Mouse (Mus musculus): ENCODE measurements around the gene Il16.
A peak's percentile ranks its signal among the peaks of the same experiment; 100 is the strongest.

Il16 gene

DNA sequence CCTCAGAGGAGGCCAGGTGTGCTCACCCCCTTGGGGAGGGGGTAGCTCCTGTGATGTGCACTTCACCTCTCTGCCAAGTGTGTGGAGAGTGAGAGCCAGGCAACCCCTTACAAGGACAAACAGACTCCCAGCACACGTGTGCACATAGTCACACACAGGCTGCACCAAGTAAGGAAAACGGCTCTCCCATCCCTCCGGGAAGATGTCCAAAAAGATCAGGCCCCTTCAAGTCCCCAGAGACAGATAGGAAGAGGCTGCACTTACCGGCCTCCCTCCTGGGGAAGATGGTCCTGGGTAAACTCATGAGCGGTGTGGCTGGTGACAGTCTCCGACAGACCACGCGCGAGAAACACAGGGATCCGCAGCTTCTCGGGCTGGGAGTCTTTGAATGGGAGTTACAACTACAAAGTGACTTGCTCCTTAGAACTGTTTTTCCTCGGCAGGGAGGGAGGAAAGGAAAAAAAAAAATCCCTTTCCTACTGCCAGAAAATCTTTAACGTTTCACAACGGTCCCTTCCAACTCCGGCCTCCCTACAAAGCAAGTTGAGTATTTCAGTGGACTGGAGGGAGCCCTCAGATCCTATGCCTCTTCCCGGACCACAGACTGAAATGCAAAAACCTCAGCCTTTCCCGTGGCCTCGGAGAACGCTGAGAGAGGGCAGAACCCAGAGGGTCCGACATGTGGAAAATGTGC is at the start of gene Il16:
Gene Il16, minus strand, starts transcription at position 314 of the 694 bp plus-strand sequence.
- no peak for DNase-seq (ENCODE audit: low spot score in 2 of 2)

DNA sequence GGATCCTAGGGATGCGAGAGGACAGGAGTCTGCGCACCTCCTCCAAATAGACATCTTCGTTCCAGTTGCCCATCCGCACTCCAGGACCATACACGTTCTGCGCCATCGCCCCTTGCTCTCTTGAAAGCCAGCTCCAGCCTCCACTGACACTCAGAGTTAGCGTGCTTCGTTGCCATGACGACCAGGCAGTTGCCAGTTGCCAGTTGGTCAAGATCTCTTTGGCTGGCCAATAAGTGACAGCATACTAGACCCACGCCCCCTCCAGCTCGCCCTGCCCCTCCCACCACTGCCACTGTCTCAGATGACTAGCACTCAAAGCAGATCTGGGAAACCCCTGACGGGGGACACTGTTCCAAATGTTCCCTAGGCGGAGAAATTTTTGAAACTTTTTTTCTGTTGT is 49.2 kb upstream of the Il16 start, which contains the start of gene Cfap161:
Gene Cfap161, minus strand, starts transcription at position 176 of the 400 bp plus-strand sequence.
- DNase-seq (ENCODE audit: low spot score in 2 of 2), result peak; percentile 48 to 74

DNA sequence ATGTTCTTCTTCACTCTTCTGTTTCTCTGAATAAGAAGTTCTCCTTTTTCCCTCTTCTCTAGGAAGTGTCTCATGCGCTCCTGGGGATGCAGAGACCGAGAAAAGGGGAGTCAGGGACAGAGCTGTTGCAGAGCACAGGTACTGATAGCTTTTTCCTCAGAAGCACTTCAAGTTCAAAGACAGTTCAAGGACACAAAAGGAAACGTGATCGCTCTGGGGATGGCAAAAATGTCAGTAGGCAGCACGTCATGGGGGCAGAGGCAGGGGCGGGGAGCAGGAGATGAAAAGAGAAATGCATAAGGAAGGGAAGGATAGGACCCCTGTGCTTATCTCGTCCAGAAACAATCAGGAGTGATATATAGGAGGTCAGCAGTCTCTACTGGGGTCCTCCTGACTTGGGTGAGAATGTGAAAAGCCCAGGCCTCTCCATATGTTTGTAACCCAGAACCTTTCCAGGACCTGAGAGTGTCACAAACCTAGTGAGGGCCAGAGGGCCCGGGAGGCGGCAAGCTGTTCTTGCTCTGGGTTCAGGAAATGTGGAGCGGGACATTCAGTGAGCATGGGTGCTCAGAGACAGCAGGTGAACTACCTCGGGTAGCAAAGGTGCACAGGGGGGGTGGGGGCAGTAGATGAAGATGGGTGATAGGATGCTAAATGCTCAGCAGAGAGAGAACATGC is 48.6 kb upstream of the Il16 start:
- no peak for DNase-seq (ENCODE audit: low spot score in 2 of 2)

DNA sequence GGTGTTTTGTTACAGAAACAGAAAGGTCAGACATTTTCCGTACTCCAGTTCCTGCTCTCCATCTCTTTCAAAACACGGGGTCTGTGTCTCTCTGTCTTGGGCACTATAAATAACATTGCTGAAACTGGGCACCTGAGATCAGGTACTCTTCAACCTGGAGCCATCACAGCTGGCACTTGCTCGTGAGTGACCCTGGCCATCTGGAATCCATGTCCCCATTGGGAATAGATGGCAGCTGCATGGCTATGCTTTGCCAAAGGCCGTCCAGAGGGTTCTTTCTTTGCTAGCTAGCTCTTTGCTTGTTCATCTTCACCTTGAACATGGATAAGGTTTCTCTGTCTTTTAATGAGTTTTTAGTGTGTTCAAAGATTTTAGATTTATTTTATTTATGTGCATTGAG is 35.4 kb upstream of the Il16 start:
- DNase-seq (ENCODE audit: low spot score in 2 of 2), result no peak

DNA sequence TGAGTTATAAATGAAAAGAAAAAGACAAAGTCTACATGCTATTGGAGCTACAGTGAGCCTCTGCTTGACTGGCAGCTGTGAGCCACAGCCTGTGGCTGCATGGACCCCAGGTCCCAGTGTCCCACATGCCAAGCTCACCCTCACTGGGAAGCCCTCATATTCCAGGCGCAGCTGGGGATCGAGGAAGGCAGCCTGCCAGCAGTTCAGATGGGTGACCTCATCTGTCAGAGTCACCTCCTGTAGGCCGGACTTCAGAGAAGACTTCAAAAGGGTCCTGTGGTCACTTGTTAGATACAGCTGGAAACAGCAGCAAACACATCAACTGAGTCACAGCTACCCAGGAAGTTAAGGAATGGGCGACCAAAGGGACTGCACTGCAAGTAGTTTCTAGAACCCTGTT is 34.5 kb upstream of the Il16 start:
- no peak for DNase-seq (ENCODE audit: low spot score in 2 of 2)

DNA sequence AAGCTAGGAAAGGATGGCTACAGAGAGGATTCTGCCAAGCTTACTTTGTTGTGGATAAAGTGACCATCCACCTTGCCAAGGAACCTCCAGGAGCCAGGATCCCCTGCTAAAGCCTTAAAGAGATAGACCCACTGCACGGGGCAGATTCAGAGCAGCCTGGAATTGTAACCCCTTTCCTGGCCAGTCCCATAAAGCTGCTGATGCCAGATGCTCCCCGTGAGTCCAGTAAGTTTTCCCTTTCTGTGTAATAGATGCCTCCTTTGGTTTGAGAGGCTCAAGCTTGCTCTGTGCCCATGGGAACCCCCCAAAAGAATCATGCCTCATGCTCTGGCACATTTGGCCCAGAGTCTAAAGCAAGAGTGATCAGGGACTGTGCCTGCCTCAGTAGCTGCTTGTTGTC is 33.5 kb upstream of the Il16 start:
- DNase-seq (ENCODE audit: low spot score in 2 of 2), result no peak

DNA sequence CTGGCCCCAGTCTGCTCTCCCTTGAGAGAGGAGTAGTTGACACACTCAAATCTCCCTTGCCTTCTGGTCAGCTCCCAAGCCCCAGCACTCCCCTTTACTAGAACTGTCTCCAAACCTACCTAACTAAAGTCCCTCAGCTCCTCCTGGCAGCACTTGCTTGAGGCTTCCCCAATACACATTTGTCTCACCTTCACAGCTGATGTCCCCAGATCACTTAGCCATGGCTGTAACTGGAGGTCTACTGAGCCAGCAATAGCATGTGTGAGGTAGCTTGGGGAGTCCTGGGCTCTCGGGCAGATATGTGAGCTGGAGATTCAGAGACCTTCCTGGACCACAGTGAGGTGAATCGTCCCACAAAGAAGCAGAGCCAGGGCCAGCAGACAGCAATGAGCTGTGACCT is 33.0 kb upstream of the Il16 start:
- DNase-seq (ENCODE audit: low spot score in 2 of 2), result no peak

DNA sequence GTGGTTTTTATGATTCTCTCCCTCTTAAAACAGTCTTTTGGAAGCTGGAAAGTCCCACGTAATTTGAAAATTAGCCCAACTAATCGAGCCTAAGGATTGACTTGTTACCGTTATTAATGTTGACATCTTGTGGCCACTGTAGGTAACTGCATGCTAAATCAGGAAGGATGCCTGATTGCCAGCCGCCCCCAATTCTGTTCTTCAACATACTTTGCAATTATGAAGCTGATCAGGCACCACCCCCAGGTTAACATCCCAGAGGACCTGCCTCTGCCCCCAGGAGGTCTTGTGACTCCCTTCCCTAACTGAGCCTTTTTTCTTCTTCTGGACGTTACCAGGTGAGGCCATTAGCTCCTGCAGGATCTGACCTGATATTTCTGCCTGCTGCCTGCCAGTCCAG is 29.2 kb upstream of the Il16 start:
- DNase-seq (ENCODE audit: low spot score in 2 of 2), result peak in 1 of 2 experiments; percentile 32

DNA sequence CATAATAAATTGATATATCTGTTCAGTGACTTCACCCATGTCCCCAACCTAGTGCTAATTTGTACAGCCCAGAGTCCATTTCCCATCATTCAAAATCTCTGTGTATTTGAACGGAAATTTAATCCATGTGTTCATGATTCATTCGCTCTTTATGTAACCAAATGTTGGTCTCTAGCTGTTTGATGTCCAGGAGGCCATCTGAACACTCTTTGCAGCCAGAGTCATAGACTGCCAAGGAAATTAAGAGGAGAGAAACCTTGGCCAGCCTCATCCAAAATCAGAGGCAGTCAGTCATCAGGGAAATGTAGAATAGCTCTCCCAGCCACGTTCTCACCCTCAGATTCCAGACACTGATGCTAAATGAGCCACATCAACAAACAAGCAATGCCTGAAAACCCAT is 18.1 kb upstream of the Il16 start:
- no peak for DNase-seq (ENCODE audit: low spot score in 2 of 2)

DNA sequence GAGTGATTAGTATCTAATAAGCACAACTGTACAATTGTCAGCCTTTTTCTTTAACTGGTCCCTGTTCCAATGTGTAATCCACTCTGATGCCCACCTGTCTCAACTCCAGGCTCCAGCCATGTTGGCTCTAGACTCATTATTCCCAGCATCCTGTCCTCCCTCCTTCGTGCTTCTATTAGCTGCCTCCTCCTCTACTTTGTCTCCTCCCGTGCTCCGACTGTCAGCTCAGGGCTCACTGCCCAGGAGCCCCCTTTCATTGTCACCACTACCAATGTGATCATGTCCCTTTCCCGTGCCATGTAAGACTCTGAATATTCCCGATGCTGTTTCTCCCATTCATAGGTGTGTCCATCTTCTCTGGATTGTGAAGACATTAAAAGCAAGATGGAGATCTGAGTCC is 16.8 kb upstream of the Il16 start:
- no peak for DNase-seq (ENCODE audit: low spot score in 2 of 2)

DNA sequence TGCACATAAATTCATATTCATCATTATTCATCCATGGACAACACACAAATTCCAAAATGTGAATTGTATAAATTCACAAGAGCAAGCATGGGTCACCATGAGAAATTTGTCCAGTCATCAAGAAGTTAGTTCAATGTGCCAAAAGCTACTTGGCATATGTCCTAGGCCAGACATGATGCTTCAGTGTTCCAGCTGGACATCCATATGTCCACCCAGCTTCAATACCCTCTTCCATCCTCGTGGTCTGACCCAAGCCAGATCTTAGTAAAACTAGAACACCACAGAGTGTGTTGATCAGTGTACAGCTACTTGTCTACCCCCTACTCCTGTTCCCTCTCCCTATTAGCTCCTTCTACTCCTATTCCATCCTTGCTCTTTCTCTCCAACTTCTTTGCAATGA is 5.5 kb upstream of the Il16 start:
- no peak for DNase-seq (ENCODE audit: low spot score in 2 of 2)

DNA sequence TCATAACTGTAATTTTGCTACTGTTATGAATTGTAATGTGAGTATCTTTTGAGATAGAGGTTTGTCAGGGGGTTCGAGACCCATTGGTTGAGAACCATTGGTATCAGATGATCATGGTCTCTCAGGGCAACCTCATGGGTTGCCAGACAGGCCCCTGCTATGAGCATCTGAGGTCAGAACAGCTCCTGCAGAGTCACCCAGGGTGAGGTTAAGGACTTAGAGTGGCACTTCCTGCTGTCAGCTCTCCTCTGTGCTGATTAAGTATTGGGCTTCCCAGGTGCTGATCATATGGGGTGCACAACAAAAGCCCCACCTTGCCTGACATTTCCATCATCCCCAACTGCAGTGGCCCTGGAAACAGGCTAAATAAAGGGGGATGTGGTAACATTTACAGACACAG is 2.9 kb upstream of the Il16 start:
- DNase-seq (ENCODE audit: low spot score in 2 of 2), result no peak

DNA sequence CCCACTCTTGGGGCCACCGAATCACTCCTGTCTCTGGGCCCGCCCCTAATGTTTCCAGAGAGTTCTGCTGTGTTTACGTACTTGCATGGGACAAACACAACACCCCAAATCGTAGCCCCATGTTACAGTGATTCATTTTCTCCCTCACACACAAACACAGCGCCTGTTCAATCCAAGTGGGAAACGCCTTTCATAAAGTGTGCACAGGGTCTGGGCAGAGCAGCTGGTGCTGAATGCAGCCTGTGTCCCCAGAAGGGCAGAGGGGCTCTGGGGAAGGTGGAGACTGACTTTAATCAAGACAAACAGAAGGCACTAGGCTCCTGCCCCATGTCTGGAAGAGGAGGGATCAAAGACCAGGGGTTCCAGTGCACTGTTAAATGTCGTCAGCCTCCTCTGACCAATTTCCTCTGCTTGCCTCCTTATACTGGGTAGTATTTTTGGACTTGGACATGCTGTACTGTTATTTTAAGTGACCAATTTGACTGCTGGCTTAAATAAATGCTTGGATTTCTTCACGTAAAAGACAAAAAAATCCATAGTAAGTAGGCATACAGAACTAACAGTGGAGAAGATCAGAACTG is 671 bp upstream of the Il16 start:
- no peak for DNase-seq (ENCODE audit: low spot score in 2 of 2)

DNA sequence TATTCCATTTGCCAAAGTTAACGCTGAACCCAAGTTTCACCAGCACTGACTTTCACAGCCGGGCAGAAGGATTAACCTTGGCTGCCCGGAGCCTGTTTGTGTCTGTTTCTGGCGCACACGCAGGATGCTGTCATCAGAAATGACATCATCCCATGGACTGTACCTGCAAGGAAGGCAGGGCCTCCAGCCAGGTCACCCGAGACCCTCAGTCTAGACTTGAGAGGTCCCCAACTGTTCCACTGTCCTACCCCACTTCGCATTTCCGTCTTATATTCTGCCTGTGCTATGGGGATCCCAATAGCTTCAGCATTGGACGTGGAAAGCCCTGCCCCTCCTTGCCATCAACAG is 487 bp downstream of the Il16 start:
- no peak for DNase-seq (ENCODE audit: low spot score in 2 of 2)

DNA sequence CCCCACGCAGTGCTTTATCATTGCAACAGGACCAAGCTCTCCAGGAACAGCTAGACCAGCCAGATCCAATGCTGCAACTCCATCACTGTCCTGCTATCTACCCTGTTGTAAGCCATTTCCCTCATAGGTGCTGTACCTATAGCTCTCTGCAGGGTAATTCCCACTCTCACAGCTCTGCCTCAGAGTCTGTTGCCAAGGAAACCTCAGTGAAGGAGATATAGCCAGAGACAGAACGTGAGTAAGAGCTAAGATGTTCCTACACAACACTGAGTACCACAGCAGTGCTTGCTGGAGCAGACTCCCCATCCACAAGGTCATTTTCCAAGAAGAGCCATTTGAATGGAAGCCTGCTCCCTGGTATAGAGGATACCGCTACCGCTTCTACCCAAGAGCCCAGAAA is 1.3 kb downstream of the Il16 start:
- no peak for DNase-seq (ENCODE audit: low spot score in 2 of 2)

DNA sequence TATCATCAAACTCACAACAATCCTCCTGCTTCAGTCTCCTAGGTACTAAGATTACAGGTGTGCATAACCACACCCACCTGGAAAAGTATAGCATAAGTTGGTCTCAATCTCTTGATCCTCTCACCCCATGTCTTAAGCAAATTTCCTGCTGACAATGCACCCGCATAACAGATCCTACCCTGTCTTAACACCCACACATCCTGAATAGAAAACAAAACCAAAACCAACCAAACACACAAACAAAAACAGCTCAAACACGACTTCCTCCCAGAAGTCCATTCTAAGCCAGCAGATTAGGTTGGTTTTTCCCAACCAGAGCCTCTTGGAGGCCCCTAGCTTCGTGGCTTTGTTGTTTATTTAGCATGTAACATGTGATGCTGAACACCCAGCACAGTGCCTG is 2.8 kb downstream of the Il16 start:
- DNase-seq (ENCODE audit: low spot score in 2 of 2), result no peak

DNA sequence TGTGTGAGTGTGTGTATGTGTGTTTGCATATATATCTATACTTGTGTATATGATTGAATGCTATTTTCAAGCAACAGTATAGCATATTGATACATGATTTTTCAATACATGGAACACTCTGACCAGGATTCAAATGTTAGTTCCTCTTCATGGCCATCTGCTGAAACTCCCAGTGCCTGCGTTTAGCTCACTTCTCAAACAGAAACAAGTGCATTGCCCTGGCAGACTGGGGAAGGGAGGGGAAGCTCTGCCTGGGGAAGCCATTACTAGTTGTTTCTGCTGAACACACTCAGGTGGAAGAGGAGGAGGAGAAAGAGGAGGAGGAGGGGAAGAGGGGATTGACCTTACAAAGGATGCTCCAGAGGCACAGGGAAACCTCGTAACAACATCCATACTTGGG is 3.5 kb downstream of the Il16 start:
- no peak for DNase-seq (ENCODE audit: low spot score in 2 of 2)

DNA sequence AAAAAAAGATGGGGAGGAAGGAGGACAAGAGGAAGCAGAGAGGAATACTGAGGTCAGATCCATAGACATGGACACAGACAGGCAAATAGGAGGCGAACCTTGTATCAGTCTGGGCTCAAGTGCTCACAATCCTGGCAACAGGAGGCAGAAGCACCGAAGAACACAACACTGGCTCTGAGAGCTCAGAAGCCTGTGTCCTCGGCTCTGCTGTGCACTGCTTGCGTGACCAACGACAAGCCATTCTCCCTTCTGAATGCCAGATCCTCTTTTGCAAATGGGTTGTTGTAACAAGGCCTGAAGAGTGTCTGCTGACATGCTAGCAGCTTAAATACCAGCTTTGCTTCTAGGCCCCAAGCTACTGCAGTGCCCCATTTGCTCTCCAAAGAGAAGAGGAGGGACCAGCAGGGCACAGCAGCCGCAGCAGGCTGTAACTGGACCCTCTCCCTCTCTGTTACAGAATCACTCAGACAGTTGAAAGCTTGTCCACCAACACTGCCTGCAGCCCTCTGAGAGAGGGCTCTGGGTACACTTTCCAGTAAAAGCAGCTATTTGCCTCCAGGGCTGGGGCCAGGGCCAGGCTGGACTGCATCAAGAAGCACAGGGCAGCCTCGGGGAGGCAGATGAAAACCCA is 5.7 kb downstream of the Il16 start:
- no peak for DNase-seq (ENCODE audit: low spot score in 2 of 2)

DNA sequence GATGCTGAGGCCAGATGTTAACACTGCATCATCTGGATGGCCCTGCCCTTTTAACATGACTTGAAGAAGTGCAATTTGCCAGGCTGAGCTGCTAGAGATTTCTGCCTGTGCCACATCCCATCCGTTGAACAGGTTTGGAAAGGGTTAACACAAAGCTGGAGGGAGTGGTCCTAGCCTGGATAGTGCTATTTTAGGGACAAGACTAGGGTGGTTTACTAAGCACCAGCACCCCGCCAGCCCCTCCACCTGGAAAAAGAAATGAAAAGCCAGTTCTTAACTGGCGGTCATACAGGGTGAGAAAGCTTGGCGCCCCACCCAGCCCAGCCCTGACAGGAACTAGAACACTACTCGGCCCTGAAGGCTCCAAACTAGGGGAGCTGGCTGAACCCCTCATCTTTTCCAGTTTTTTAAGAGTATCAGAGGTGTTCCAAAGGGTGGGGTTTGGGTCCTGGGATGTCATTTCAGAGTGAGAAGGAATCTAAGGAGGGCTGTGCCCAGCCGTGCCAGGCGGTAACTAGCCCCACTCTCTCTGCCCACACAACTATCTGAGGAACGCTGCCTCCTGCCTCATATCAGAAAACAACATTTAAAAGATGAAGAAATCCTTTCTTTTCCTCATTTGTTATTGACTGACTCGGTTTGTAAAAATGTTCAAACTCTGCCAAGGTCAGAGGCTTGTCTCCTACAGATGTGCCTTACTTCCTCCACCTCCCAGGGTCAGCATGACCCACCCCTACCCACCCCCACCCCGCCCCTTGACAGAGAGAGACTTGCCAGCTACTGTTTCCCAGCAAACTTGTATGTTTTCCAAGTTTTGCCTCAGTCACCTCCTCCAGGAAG is 6.7 kb downstream of the Il16 start:
- DNase-seq (ENCODE audit: low spot score in 2 of 2), result no peak

DNA sequence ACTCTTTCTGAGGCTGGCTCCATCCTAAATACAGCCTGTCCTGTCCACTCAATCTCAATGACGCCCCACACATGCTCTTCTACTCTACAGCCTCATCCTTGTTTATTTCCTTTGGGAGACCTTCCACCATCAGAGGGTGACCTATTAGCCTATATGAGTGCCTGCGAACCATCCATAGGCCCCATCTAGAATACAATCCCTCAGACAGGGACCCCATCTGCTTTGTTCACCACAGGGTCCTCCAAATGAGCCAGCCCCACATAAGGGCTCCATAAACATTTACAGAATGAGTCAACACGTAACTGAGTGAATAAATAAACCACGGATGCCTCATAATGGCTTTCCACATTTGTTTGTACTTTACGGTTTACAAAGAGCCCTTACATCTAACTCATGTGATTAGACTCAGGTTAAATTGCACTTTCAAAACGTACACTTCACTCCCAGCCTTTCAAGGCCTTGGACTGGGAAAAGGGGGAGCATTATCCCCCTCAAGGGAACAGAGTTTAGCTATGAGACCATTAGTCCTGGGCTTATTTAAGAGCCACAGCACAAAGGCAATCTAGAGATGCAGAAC is 7.5 kb downstream of the Il16 start:
- no peak for DNase-seq (ENCODE audit: low spot score in 2 of 2)

DNA sequence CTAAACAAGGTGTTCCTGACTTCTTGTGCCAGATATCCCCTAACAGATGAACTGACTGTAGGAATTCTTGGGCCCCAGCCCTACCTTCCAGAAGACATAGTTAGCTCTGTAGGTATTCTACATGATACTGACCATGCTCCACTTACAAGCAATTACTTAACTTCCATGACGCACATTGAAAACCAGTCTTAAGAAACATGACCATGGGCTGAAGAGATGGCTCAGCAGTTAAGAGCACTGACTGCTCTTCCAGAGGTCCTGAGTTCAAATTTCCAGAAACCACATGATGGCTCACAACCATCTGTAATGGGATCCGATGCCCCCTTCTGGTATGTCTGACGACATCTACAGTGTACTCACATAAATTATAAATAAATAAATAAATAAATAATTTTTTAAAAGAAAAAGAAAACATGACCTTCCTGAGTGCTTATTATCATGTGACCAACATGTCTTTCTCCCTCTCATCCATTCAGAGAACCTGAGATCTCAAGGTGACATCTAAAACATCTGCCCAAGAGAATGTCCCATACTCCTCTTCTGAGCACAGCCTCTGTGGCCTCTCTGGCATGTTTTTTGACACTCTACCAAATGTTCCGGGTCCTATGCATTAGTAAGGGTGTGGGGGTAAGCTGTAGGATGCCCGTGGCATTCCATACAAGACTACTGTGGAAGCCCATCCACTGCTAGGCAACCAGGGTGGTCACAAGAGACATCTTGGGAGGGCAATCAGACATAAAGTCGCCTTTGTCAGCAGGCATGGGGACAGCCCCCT is 9.0 kb downstream of the Il16 start:
- DNase-seq (ENCODE audit: low spot score in 2 of 2), result no peak
